ENCODE assay signal across 1 mouse cellular context in the genomic region with DNA sequence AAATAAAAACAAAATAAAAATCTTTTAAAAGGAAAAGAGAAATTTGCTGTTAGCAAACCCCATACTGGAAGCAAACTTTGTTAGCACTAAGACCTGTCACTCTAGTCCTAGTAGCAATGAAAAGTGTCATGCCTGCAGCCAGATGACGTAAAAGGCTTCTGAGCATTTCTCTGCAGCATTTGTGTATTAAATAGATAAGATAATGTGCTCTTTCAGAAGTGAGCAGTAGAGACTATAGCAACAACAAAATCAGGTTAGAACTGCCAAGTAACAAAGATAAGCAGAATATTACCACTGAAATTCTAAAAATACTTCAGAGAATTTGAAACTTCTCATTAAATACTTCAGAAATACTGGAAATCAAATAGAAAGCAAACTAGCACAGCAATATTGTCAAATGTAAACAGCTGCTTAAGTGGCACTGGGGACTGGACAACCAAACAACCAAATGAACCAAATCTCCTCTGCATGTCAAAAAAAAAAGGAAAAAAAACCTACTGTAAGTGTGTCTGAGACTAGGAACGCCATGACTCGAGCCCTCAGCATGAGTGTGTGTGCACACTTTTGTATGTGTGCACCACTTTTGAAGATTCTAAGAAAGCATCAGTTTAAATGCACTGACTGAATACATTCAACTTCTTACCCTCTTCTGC.
TF ChIP-seq lines count a peak whose summit lies in the region.

No protein-coding gene starts in this region.

TF ChIP-seq in MEL, 35 proteins besides CTCF, POLR2A, EP300 and RAD21 (continued from another document):
- TF ChIP-seq KAT2A (conservative IDR thresholded peaks at IDR 0.05; ENCODE audit: low read depth, low read length), result no peak
- no peak for TF ChIP-seq E2F4 (IDR thresholded peaks at IDR 0.05; ENCODE audit: borderline replicate concordance, low read depth, low read length)
- no peak for TF ChIP-seq USF2 (IDR thresholded peaks at IDR 0.05; ENCODE audit: borderline replicate concordance in 1 of 2, insufficient read depth in 1 of 2, low read depth in 1 of 2, low read length in 2 of 2)
- no peak for TF ChIP-seq MAX (IDR thresholded peaks at IDR 0.05; ENCODE audit: low read length)
- TF ChIP-seq POLR2AphosphoS2 (IDR thresholded peaks at IDR 0.05; ENCODE audit: low read length), result no peak
- no peak for TF ChIP-seq ZKSCAN1 (IDR thresholded peaks at IDR 0.05; ENCODE audit: low read depth, low read length)
- TF ChIP-seq NELFE (IDR thresholded peaks at IDR 0.05; ENCODE audit: low read depth, low read length), result no peak
- TF ChIP-seq ZC3H11A (IDR thresholded peaks at IDR 0.05; ENCODE audit: low read depth, low read length), result no peak
- no peak for TF ChIP-seq MAFK (IDR thresholded peaks at IDR 0.05; ENCODE audit: borderline replicate concordance, low read depth, low read length)
- TF ChIP-seq TBP (IDR thresholded peaks at IDR 0.05; ENCODE audit: low read depth, low read length), result no peak
